Mouse (Mus musculus): ENCODE results near the gene Banf1.
"Not testable (repeated sequence)": the region's sequence is repeated elsewhere in the genome, so short reads cannot be mapped to it uniquely, and the experiment has no call there.

Gene Banf1

GRCm38 (mm10) chr19:5367053-5367359 lies at the start of gene Banf1:
Gene Banf1 (minus strand): TSS chr19:5367168.
- no peak for DNase-seq

- no peak for DNase-seq
Observed at GRCm38 (mm10) chr19:5414534-5414957, 47.6 kb upstream of the Banf1 start.

DNA sequence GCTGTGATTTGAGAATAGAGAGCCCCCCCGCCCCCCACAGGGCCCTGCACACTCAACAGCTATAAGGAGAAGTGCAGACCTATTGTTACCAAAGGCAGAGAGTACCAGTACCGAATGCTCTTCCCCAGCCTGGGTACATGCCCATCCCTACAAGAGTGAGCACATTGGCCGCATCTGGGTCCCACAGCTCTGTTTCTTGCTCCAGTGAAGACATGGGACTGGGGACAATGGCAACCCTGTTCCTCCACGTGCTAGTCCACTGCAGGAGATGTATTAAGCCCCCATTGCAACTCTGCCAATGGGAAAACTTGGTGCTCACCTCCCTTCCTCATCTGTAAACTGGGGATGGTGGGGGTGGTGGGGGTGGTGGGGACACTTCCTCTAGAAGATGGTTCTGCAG lies 46.9 kb upstream of the Banf1 start:
- DNase-seq, result no peak

DNA sequence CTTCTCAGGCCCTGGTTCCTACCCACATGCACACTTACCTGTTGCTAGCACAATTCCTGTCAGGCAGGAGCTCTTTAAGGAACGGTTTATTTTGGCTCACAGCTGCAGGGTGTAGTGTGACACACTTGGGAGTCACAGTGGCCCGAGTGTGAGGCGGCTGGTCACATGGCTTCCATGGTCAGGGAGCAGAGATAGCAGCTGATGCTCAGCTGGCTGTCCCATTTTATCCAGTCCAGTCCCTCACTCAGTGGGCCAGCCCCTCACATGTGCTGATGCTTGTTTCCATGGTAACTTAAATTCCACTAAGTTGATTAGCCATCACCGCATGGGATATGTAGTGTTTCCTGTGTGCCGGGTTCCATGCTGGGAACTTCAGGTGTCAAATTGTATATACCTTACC lies 45.0 kb upstream of the Banf1 start:
- no peak for DNase-seq

GRCm38 (mm10) chr19:5410641-5411040 lies 43.7 kb upstream of the Banf1 start:
- DNase-seq, result no peak

GRCm38 (mm10) chr19:5409068-5409467 lies 42.1 kb upstream of the Banf1 start:
- DNase-seq, result no peak

DNA sequence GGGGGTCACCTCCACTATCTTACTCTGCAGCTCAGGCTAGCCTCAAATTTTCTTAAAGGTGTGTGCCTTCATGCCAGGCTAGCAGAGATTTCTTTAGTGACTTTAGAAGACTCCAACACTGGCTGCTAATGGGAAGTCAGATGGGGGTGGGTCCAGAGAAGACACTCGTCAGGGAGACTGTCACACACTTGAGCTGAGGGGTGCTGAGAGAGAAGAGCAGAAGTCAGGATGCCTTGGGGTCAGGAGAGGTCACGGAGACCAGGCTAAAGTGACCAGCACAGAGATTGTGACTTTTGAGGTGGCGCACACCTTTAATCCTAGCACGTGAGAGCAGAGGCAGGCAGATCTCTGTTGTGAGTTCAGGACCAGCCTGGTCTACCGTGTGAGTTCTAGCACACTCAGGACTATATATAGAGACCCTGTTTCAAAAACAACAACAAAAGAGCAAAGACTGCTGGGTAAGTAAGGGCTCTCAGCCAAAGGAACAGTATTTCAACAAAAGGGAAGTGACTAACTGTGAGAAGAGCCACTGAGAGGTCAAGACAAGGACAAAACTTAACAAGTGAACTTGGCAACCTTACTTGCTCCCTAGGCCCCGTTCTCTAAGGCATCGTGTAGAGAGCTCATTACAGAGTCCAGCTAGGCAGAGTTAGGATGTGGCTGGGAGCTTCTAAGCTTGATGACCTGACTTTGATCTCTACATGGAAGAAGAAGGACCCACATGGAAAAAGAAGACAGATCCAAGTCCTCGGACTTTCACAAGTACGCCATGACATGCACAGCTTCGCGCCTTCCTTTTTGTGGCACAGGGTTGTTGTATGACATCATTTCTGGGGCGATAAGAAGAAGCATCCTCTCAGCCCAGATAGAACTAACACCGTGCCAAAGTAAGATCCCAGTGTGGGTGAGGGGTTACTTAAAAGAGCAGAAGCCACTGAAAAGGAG lies 41.4 kb upstream of the Banf1 start:
- peak in 1 of 2 experiments; percentile 3 for DNase-seq

- DNase-seq, result peak; percentile 68 to 81
Observed at GRCm38 (mm10) chr19:5407133-5407532, 40.2 kb upstream of the Banf1 start.

DNA sequence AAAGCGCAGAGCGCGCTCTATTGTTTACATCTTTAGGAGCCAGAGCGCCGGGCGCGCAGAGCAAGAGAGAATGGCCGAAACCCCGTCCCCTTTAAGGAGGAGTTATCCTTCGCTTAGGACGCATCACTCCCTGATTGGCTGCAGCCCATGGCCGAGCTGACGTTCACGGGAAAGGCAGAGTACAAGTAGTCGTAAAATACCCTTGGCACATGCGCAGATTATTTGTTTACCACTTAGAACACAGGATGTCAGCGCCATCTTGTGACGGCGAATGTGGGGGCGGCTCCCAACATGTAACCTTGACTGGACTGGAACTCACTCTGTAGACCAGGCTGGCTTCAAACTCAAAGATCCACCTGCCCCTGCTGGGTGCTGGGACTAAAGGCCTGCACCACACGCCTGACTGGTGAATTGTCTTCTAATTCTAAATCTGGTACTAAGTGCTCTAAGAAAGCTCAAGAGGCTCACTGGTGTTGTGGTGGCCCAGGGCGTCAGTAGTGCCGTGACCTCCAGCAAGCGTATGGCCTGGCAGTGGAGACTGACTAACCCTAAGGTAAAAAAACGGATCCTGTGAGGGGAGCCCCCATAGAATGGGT lies 39.7 kb upstream of the Banf1 start:
- peak; percentile 64 to 67 for DNase-seq

- no peak for DNase-seq
Observed at GRCm38 (mm10) chr19:5405924-5406323, 39.0 kb upstream of the Banf1 start.

DNA sequence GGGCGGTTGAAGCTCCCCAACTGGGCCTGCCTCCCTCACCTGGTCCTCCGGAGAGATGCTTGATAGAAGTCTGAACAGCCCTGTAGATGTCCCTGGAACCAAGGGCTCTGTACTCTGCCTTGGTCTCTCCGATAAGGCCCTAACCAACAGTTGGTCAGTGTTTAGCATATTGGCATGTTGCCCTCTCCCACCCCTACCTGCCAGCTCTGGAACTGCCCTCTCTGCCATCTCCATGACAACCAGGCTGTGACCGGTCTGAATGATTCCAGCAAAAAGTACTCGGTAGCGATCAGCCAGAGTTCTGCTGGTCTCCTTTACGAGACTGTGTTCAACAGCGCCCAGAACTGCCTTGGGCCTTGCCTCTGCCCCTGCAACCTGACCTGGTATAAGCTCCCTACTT lies 35.3 kb upstream of the Banf1 start, which contains the start of gene Tsga10ip:
TSS of gene Tsga10ip (minus strand) at position 234 of the 400 bp plus-strand sequence.
- no peak for DNase-seq

DNA sequence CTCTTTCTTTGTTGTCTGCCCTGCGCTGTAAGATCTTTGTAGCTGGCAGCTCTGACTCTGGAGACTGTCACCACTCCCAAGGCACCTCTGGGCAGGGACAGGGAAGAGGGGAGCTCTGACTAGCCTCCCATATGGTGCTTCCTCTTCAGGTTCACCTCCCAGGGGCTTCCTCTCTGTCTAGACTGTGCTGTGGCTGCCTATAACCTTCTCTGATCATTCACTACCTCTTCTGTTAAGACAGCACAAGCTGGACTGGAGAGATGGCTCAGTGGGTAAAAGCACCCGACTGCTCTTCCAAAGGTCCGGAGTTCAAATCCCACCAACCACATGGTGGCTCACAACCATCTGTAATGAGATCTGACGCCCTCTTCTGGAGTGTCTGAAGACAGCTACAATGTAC lies 34.1 kb upstream of the Banf1 start:
- DNase-seq, result not testable (repeated sequence)

DNA sequence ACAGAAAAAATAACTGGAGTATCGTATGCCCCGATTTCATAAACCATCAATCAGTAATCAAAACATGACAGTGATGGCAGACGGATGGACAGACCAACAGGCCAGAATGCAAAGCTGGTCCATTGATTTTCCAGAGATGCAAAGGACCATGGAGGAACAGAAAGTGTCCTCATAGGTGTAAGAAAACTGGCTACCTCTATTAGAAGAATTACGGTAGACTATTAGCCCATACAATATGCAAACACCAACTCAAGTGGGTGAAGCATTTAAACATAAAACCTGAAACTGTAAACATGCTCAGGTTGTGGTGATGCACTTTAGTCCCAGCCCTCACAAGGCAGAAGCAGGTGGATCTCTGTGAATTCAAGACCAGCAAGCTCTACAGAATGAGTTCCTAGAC lies 28.4 kb upstream of the Banf1 start:
- DNase-seq, result no peak

DNA sequence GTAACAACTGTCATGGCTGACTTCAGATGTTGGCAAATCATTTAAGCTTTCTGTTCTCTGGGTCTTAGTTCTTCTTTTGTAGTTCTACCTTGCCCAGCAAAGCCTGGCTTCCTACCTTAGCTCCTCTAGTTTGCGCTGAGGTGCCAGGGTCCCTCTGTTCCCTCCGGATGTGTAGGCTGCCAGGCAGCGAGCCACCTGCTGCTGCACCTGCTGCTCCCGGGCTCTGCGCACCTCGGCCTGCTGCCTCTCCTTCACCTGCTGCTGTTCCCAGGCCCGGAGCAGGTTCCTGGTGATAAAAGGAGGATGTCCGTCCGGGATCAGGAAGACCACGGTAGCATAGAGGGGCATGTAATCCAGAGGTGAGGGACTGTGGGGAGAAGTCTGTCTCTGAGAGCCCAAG lies 27.2 kb upstream of the Banf1 start:
- DNase-seq, result peak; percentile 77

- peak; percentile 87 for DNase-seq
Observed at GRCm38 (mm10) chr19:5392892-5393291, 25.9 kb upstream of the Banf1 start.

DNA sequence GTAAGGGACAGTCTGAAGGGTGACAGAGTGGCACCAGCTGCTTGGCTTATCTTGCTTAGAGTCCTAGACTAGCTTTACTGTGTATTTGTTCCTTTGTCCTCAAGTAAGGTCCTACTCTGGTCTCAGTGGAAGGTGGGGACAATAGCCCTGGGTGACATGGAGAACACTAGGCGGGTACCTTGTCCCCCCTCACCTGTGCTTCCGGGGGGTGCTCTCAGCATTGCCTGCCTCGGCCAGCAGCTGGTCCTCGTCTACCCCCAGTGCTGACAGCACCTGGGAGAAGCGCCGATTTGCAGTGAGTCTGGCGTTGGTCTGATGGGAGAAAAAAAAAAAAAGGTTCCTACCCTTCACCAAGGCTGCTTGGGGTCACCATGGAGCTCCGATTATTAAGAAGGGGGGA lies 23.4 kb upstream of the Banf1 start:
- no peak for DNase-seq

- no peak for DNase-seq
Observed at GRCm38 (mm10) chr19:5389647-5390046, 22.7 kb upstream of the Banf1 start.

DNA sequence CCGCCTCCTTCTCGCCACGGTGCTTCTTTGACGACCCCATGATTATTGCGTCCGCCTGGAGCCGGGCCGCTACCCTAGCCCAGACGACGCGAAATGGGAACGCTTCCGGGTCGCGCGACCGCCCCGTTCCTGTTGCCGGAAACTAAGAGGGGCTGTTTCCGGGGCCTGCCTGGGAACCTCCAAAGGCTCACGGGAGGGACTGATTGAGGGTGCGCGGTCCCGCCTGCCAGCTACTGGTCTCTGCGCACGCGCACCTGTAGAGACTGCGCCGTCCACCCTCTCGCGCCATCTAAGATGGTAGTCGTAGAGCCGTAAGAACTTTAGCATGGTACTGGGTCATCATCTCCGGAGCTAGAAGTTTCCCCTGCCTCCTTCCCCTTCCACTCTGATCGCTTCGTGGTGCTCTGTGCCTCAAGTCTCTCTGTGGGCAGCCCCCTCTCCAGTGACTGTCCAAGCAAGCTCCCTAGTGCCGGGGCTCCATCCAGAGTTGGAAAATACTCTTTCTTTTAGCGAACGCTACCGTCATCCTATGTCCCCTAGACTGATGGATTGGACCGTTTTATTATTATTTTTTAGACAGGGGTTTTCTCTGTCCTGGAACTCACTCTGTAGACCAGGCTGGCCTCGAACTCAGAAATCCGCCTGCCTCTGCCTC lies 21.7 kb upstream of the Banf1 start, which contains the start of gene Sart1:
TSS of gene Sart1 (minus strand) at position 116 of the 655 bp plus-strand sequence.
- DNase-seq, result peak; percentile 95 to 97

- peak in 1 of 2 experiments; percentile 64 for DNase-seq
Observed at GRCm38 (mm10) chr19:5388011-5388441, 21.1 kb upstream of the Banf1 start.

DNA sequence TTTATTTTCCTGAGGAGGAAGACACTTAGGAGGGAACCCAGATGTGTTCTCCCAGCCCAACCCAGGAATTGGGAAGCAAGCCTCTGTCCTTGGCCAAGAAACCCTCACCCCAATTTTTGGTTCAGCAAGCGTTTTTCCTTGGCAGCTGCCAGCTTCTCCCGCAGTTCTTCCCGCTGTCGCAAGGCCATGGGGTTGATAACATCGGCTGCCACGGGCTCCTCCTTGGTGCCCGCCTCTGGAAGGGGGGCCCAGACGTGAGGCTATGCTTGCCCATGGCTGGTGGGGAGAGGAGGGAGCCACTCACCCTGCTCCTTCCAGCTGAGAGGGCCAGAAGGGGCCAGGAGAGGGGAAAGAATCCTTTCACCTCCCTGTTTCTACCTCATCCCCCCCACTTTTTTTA lies 17.7 kb upstream of the Banf1 start:
- DNase-seq, result no peak

DNA sequence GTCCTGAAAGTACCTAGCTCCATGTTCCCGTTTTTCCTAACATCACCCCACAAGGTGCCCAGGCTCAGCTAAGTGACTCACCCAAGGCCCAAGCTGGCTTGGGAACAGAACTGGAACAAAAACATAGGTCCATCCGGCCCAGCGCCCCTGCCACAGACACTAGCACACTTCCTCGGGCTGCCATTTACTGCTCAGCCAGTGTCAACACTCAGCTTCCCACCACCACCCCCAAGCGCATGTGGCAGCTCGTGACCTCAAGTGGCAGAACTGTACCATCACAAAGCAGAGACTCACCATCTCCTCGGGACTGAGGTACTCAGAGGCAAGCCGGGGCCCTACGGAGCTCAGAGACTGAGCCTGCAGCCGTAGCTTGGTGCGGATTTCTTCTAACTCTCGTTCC lies 16.4 kb upstream of the Banf1 start:
- DNase-seq, result no peak

DNA sequence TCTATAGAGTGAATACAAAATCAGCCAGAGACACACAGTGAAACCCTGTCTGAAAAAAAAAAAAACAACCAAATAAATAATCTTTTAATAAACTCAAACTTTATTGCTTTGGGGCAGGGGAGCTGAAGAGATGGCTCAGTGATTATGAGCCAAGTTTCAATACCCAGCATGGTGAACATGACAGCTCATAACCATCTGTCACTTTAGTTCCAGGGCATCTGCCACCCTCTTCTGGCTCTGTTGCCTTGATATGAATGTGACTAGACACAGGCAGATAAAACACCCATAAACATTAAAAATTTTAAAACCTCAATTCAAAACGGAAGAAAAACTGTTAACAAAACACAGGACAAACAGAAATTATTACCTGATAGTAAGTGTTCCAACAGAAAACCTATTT lies 10.5 kb upstream of the Banf1 start:
- peak in 1 of 2 experiments; percentile 52 for DNase-seq

DNA sequence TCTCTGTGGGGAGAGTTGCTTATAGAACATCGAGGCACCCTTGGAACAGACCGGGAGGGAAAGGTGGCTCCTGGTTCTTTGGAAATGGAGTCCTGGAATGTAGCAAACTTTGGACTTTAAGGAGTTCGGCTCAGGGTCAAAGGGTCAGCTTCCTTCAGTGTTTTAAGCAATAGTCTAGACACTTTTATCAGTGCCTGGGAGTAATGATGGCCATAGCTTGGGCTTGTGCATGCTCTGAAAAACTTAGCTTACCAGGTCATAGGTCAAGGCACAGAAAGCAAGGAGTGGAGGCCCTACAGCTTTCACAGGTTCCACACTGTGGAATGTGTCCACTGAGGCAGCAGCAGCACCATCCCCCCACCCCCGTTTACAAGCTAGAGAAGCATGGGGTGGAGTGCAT lies 7.8 kb upstream of the Banf1 start:
- no peak for DNase-seq

- DNase-seq, result no peak
Observed at GRCm38 (mm10) chr19:5374177-5374576, 7.2 kb upstream of the Banf1 start.

Data from cerebellum, postnatal 25 days (tissue).